Mouse (Mus musculus) kidney, postnatal 14 days (tissue): ENCODE results near the gene Tnfrsf11a.
A peak's percentile ranks its signal among the peaks of the same experiment; 100 is the strongest.
"Not testable (repeated sequence)": the region's sequence is repeated elsewhere in the genome, so short reads cannot be mapped to it uniquely, and the experiment has no call there.

Experiments
- DNase-seq: peaks from one replicate; pipeline ENCODE4 v3.0.0; 2022; ENCODE audit warnings: mixed read lengths

Gene Tnfrsf11a

GRCm38 (mm10) chr1:105786731-105787357 is 6.3 kb downstream of the Tnfrsf11a start:
- peak; percentile 51 for DNase-seq

- DNase-seq = no peak
Measured at GRCm38 (mm10) chr1:105790103-105790502, 9.6 kb downstream of the Tnfrsf11a start.

- DNase-seq = no peak
Measured at GRCm38 (mm10) chr1:105794670-105795069, 14.2 kb downstream of the Tnfrsf11a start.

GRCm38 (mm10) chr1:105795705-105796104 is 15.2 kb downstream of the Tnfrsf11a start:
- DNase-seq = no peak

GRCm38 (mm10) chr1:105800570-105800969 is 20.1 kb downstream of the Tnfrsf11a start:
- no peak for DNase-seq

GRCm38 (mm10) chr1:105801252-105801651 is 20.7 kb downstream of the Tnfrsf11a start:
- DNase-seq = no peak

- DNase-seq = no peak
Measured at GRCm38 (mm10) chr1:105802941-105803340, 22.4 kb downstream of the Tnfrsf11a start.

GRCm38 (mm10) chr1:105804285-105804684 is 23.8 kb downstream of the Tnfrsf11a start:
- DNase-seq = no peak

- DNase-seq = no peak
Measured at GRCm38 (mm10) chr1:105805565-105805964, 25.0 kb downstream of the Tnfrsf11a start.

- DNase-seq = no peak
Measured at GRCm38 (mm10) chr1:105807028-105807722, 26.7 kb downstream of the Tnfrsf11a start.

- DNase-seq = not testable (repeated sequence)
Measured at GRCm38 (mm10) chr1:105812027-105812426, 31.5 kb downstream of the Tnfrsf11a start.

- peak; percentile 19 for DNase-seq
Measured at GRCm38 (mm10) chr1:105812960-105813708, 32.6 kb downstream of the Tnfrsf11a start.

GRCm38 (mm10) chr1:105813709-105814061 is 33.2 kb downstream of the Tnfrsf11a start:
- peak; percentile 7 for DNase-seq

- no peak for DNase-seq
Measured at GRCm38 (mm10) chr1:105814402-105815270, 34.1 kb downstream of the Tnfrsf11a start.

GRCm38 (mm10) chr1:105815310-105815709 is 34.8 kb downstream of the Tnfrsf11a start:
- no peak for DNase-seq

GRCm38 (mm10) chr1:105815736-105816135 is 35.2 kb downstream of the Tnfrsf11a start:
- no peak for DNase-seq

GRCm38 (mm10) chr1:105819031-105819430 is 38.5 kb downstream of the Tnfrsf11a start:
- no peak for DNase-seq

GRCm38 (mm10) chr1:105819740-105820139 is 39.2 kb downstream of the Tnfrsf11a start:
- no peak for DNase-seq

GRCm38 (mm10) chr1:105824356-105824755 is 43.8 kb downstream of the Tnfrsf11a start:
- peak; percentile 38 for DNase-seq

GRCm38 (mm10) chr1:105824980-105825379 is 44.5 kb downstream of the Tnfrsf11a start:
- no peak for DNase-seq

- DNase-seq = no peak
Measured at GRCm38 (mm10) chr1:105827374-105827773, 46.9 kb downstream of the Tnfrsf11a start.

- DNase-seq = no peak
Measured at GRCm38 (mm10) chr1:105827786-105828345, 47.3 kb downstream of the Tnfrsf11a start.
